Mouse (Mus musculus): ENCODE measurements around the gene Atxn7. TPM values are rescaled to one million over a fixed set of nuclear protein-coding genes. Genes with fewer than 3 reads are reported as not detected.

The Atxn7 gene
- polyA plus RNA-seq, 1 experiment: 24.0 TPM

DNA sequence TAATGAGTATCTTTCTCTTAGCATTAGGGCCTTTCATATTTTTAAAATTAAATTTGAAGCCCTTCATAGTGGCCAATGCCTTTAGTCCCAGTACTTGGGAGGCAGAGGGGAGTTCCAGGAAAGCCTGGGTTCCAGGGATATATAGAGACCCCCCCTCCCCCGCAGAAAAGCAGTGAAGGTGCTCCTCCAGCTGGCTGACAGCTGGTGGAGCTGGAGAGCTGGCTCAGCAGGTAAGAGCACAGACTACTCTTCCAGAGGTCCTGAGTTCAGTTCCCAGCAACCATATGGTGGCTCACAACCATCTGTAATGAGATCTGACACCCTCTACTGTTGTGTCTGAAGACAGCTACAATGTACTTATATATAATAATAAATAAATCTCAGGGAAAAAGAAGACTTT, 6.4 kb downstream of the Atxn7 start:
- WGBS: 58% methylated on average over 1 of the region's 1 CpGs
- H3K4me1 ChIP-seq (ENCODE audit: control insufficient read depth, insufficient read depth, low read length): no peaks in the 10 kb centered on the region; the same call in 1 of the 2 replicates
- TF ChIP-seq POLR2A (IDR thresholded peaks at IDR 0.05; ENCODE audit: borderline replicate concordance, insufficient read depth, low read length): no peak
- no peak for TF ChIP-seq CTCF (IDR thresholded peaks at IDR 0.05; ENCODE audit: borderline replicate concordance, insufficient read depth, low read depth, low read length)
- H3K27ac ChIP-seq (ENCODE audit: insufficient read depth, low read length): no peak overlapping the region
- H3K27me3 ChIP-seq (ENCODE audit: control insufficient read depth, insufficient read depth, low read length): no peaks in the 10 kb centered on the region
- H3K4me3 ChIP-seq (replicated peaks; ENCODE audit: insufficient read depth, low read depth, low read length): no peak overlapping the region
- DNase-seq: no peak

DNA sequence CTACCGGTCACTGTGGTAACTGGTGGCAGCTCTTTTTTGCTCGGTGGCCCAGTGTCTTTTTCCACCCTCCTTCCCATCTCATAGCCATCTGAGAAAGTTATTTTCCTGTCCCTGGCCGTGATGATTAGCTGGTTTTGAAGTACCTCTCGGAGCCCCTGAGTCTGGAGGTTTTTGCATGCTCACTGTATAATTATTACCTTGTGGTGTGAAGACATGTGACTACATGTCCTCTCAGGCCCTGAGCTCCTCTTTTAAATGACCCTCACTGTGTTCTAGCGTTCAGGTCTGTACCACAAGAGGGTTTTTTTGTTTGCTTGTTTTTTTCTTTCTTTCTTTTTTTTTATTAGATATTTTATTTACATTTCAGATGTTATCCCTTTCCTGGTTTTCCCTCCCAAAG, 7.2 kb downstream of the Atxn7 start:
- Histone ChIP-seq H3K4me1 (ENCODE audit: control insufficient read depth, insufficient read depth, low read length) (no peaks in the 10 kb centered on the region; the same call in 1 of the 2 replicates), H3K27me3 (ENCODE audit: control insufficient read depth, insufficient read depth, low read length) (no peaks in the 10 kb centered on the region), H3K4me3 (replicated peaks; ENCODE audit: insufficient read depth, low read depth, low read length) (no peak overlapping the region), H3K27ac (ENCODE audit: insufficient read depth, low read length) (no peak overlapping the region)
- TF ChIP-seq POLR2A (IDR thresholded peaks at IDR 0.05; ENCODE audit: borderline replicate concordance, insufficient read depth, low read length): no peak
- no peak for TF ChIP-seq CTCF (IDR thresholded peaks at IDR 0.05; ENCODE audit: borderline replicate concordance, insufficient read depth, low read depth, low read length)
- 96% methylated on average over 5 of the region's 5 CpGs for WGBS
- DNase-seq: no peak

GRCm38 (mm10) chr14:13970513-13970912, 9.3 kb downstream of the Atxn7 start:
- Histone ChIP-seq H3K4me1 (ENCODE audit: control insufficient read depth, insufficient read depth, low read length) (peaks cover 4% of the 10 kb centered on the region), H3K27ac (ENCODE audit: insufficient read depth, low read length) (no peak overlapping the region), H3K27me3 (ENCODE audit: control insufficient read depth, insufficient read depth, low read length) (no peaks in the 10 kb centered on the region), H3K4me3 (replicated peaks; ENCODE audit: insufficient read depth, low read depth, low read length) (no peak overlapping the region)
- 88% methylated on average over 3 of the region's 3 CpGs for whole genome bisulfite sequencing
- DNase-seq: no peak
- TF ChIP-seq POLR2A (IDR thresholded peaks at IDR 0.05; ENCODE audit: borderline replicate concordance, insufficient read depth, low read length): no peak
- TF ChIP-seq CTCF (IDR thresholded peaks at IDR 0.05; ENCODE audit: borderline replicate concordance, insufficient read depth, low read depth, low read length): no peak

DNA sequence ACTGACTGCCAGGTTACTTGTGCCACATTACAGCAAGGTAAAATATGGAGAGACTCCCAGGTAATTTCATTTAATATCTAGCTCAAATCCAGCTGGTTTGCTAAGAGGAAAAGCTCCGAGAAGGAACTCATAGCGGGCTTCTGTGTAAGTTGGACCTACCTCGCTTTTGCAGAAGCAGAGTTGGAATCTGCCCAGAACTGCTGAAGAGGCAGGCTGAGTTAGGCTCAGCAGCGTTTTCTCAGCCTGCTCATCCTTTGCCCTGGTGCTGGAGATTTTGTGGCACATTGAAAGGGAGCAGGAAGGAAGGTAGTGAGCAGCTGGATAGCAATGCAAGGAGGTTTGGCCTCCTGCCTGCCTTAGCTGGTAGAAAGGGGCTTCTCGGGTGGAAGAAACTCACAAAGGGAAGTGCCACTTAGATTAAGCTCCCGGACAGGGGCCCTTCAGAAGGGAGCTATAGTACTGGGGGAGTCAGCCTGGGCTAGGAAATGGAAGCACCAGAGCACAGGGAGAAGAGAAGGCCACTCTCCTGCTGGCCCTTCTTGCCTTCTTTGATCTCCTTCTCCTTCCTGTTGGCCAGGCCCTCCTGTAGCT, 10.5 kb downstream of the Atxn7 start:
- H3K4me3 ChIP-seq (replicated peaks; ENCODE audit: insufficient read depth, low read depth, low read length): no peak overlapping the region
- no peaks in the 10 kb centered on the region for H3K27me3 ChIP-seq (ENCODE audit: control insufficient read depth, insufficient read depth, low read length)
- H3K27ac ChIP-seq (ENCODE audit: insufficient read depth, low read length): no peak overlapping the region
- no peak for DNase-seq
- TF ChIP-seq POLR2A (IDR thresholded peaks at IDR 0.05; ENCODE audit: borderline replicate concordance, insufficient read depth, low read length) (no peak), CTCF (IDR thresholded peaks at IDR 0.05; ENCODE audit: borderline replicate concordance, insufficient read depth, low read depth, low read length) (no peak)
- H3K4me1 ChIP-seq (ENCODE audit: control insufficient read depth, insufficient read depth, low read length): peaks cover 4% of the 10 kb centered on the region
- 43% methylated on average over 6 of the region's 6 CpGs for WGBS

GRCm38 (mm10) chr14:13977498-13977897, 16.3 kb downstream of the Atxn7 start:
- TF ChIP-seq POLR2A (IDR thresholded peaks at IDR 0.05; ENCODE audit: borderline replicate concordance, insufficient read depth, low read length): no peak
- no peak for TF ChIP-seq CTCF (IDR thresholded peaks at IDR 0.05; ENCODE audit: borderline replicate concordance, insufficient read depth, low read depth, low read length)
- WGBS: 67% methylated on average over 1 of the region's 1 CpGs
- Histone ChIP-seq H3K4me1 (ENCODE audit: control insufficient read depth, insufficient read depth, low read length) (peaks cover 10% of the 10 kb centered on the region; the same call in 1 of the 2 replicates), H3K27me3 (ENCODE audit: control insufficient read depth, insufficient read depth, low read length) (no peaks in the 10 kb centered on the region), H3K4me3 (replicated peaks; ENCODE audit: insufficient read depth, low read depth, low read length) (no peak overlapping the region), H3K27ac (ENCODE audit: insufficient read depth, low read length) (no peak overlapping the region)
- no peak for DNase-seq

GRCm38 (mm10) chr14:13981286-13981685, 20.0 kb downstream of the Atxn7 start:
- no peak overlapping the region for H3K27ac ChIP-seq (ENCODE audit: insufficient read depth, low read length)
- DNase-seq: peak; percentile 28 to 60
- 4% methylated on average over 2 of the region's 2 CpGs for WGBS
- peaks cover 6% of the 10 kb centered on the region; the same call in 1 of the 2 replicates for H3K4me1 ChIP-seq (ENCODE audit: control insufficient read depth, insufficient read depth, low read length)
- H3K27me3 ChIP-seq (ENCODE audit: control insufficient read depth, insufficient read depth, low read length): no peaks in the 10 kb centered on the region
- H3K4me3 ChIP-seq (replicated peaks; ENCODE audit: insufficient read depth, low read depth, low read length): no peak overlapping the region
- no peak for TF ChIP-seq CTCF (IDR thresholded peaks at IDR 0.05; ENCODE audit: borderline replicate concordance, insufficient read depth, low read depth, low read length)
- TF ChIP-seq POLR2A (IDR thresholded peaks at IDR 0.05; ENCODE audit: borderline replicate concordance, insufficient read depth, low read length): no peak

DNA sequence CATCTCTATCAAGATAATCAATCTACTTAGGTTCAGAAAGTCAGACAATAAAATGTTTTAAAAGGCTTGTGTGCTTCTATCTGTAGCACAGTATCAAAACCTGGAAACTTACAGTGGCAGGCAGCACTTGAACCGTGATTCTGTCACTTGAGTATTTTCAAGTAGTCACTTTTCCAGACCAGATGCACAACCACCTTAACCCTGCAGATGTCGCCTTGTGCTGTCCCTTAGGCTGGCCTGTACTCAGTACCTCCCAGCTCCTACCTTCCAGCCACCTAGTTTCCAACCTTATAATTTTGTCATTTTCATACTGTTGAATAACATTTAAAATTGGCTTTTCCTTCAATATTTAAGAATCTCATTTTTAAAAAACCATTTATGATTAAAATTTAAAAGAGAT, 20.9 kb downstream of the Atxn7 start:
- TF ChIP-seq CTCF (IDR thresholded peaks at IDR 0.05; ENCODE audit: borderline replicate concordance, insufficient read depth, low read depth, low read length): no peak
- no peak for TF ChIP-seq POLR2A (IDR thresholded peaks at IDR 0.05; ENCODE audit: borderline replicate concordance, insufficient read depth, low read length)
- Histone ChIP-seq H3K4me3 (replicated peaks; ENCODE audit: insufficient read depth, low read depth, low read length) (no peak overlapping the region), H3K27me3 (ENCODE audit: control insufficient read depth, insufficient read depth, low read length) (no peaks in the 10 kb centered on the region), H3K27ac (ENCODE audit: insufficient read depth, low read length) (no peak overlapping the region), H3K4me1 (ENCODE audit: control insufficient read depth, insufficient read depth, low read length) (peaks cover 6% of the 10 kb centered on the region; the same call in 1 of the 2 replicates)
- 83% methylated on average over 2 of the region's 2 CpGs for WGBS
- no peak for DNase-seq

GRCm38 (mm10) chr14:13988397-13988796, 27.2 kb downstream of the Atxn7 start:
- no peaks in the 10 kb centered on the region for H3K4me1 ChIP-seq (ENCODE audit: control insufficient read depth, insufficient read depth, low read length)
- H3K27ac ChIP-seq (ENCODE audit: insufficient read depth, low read length): no peak overlapping the region
- no peak for DNase-seq
- TF ChIP-seq POLR2A (IDR thresholded peaks at IDR 0.05; ENCODE audit: borderline replicate concordance, insufficient read depth, low read length) (no peak), CTCF (IDR thresholded peaks at IDR 0.05; ENCODE audit: borderline replicate concordance, insufficient read depth, low read depth, low read length) (no peak)
- 72% methylated on average over 2 of the region's 2 CpGs for WGBS
- H3K27me3 ChIP-seq (ENCODE audit: control insufficient read depth, insufficient read depth, low read length): no peaks in the 10 kb centered on the region
- no peak overlapping the region for H3K4me3 ChIP-seq (replicated peaks; ENCODE audit: insufficient read depth, low read depth, low read length)
